Mouse (Mus musculus) cerebellum, adult 2 months (tissue): Measurements from ENCODE around the gene Dnah7c.
"Not testable (repeated sequence)": the region's sequence is repeated elsewhere in the genome, so short reads cannot be mapped to it uniquely, and the experiment has no call there.

Source experiments
- CTCF ChIP-seq: fragments of 200-500 bp; IDR thresholded peaks from 2 replicates; pipeline ENCODE4 v1.5.1; 2011; ENCODE audit warnings: low read depth, mild to moderate bottlenecking, control low read depth, low read length, moderate library complexity, borderline replicate concordance; ENCODE audit not compliant: insufficient read depth
- POLR2A ChIP-seq: fragments of 200-500 bp; IDR thresholded peaks from 2 replicates; pipeline ENCODE4 v1.6.1; 2011; ENCODE audit warnings: low read length, control low read depth, borderline replicate concordance; ENCODE audit not compliant: insufficient read depth

GRCm38 (mm10) chr1:46764600-46764999 lies 339.2 kb downstream of the Dnah7c start:
- not testable (repeated sequence) for TF ChIP-seq CTCF, POLR2A
